Mouse (Mus musculus) brain, embryonic 14.5 days (tissue): ENCODE data around the gene Jazf1.

Experiments used
- CTCF ChIP-seq: fragments of 200-500 bp; IDR thresholded peaks from 2 replicates; pipeline ENCODE4 v1.5.1; 2012; ENCODE audit warnings: inconsistent platforms, mild to moderate bottlenecking, moderate library complexity, borderline replicate concordance; ENCODE audit not compliant: insufficient read depth, insufficient read length; ENCODE audit errors: extremely low read depth
- POLR2A ChIP-seq: fragments of 200-500 bp; IDR thresholded peaks from 2 replicates; pipeline ENCODE4 v1.6.1; 2012; ENCODE audit warnings: mild to moderate bottlenecking, inconsistent platforms, borderline replicate concordance; ENCODE audit not compliant: poor library complexity, insufficient read depth, insufficient read length, severe bottlenecking; ENCODE audit errors: extremely low read depth

DNA sequence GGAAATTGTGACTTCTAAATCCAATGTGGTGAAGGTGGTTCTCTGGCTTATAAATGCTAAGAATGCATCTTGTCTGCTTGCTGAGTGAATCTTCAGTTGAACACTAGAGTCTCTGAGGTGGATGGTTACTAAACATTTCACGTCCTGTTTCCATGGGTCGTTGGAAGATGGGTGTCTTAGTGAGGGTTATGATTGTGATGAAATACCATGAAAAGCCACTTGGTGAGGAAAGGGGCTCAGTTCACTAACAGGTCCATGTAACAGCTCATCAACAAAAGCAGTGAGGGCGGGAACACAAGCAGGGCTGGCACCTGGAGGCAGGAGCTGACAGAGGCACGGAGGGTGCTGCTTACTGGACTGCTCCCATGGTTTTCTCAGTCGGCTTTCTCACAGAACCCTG lies 295.3 kb downstream of the Jazf1 start:
- TF ChIP-seq CTCF (no peak), POLR2A (no peak)
